Mouse (Mus musculus): ENCODE results near the gene 2410015M20Rik. TPM values are rescaled to one million over a fixed set of nuclear protein-coding genes. Genes with fewer than 3 reads are reported as not detected.

2410015M20Rik gene
- total and polyA plus RNA-seq, 2 experiments: 201 to 214 TPM

GRCm38 (mm10) chr17:56583071-56583470 lies 26.5 kb downstream of the 2410015M20Rik start:
- DNase-seq (ENCODE audit: extremely low read depth, low read depth, low spot score): no peak
- Histone ChIP-seq H3K79me2 (ENCODE audit: control insufficient read depth, insufficient read depth, low read length) (peaks cover 51% of the 10 kb centered on the region), H3K36me3 (ENCODE audit: control insufficient read depth, insufficient read depth, low read length) (peaks cover 26% of the 10 kb centered on the region), H3K4me1 (ENCODE audit: control insufficient read depth, insufficient read depth, low read length) (peaks cover 22% of the 10 kb centered on the region), H3K9ac (ENCODE audit: low read depth, low read length) (peak overlapping the region; percentile 85), H3K27ac (replicated peaks; ENCODE audit: insufficient read depth, low read depth, low read length) (peak overlapping the region; percentile 92), H3K4me3 (ENCODE audit: insufficient read depth, low read depth, low read length) (peak overlapping the region; percentile 78), H3K27me3 (ENCODE audit: control insufficient read depth, insufficient read depth, low read length) (no peaks in the 10 kb centered on the region)
- TF ChIP-seq POLR2A (IDR thresholded peaks at IDR 0.05; ENCODE audit: extremely low read depth, insufficient read depth, low read length) (no peak), CTCF (IDR thresholded peaks at IDR 0.05; ENCODE audit: low read depth, low read length) (no peak)
- 31% methylated on average over 1 of the region's 1 CpGs for WGBS

DNA sequence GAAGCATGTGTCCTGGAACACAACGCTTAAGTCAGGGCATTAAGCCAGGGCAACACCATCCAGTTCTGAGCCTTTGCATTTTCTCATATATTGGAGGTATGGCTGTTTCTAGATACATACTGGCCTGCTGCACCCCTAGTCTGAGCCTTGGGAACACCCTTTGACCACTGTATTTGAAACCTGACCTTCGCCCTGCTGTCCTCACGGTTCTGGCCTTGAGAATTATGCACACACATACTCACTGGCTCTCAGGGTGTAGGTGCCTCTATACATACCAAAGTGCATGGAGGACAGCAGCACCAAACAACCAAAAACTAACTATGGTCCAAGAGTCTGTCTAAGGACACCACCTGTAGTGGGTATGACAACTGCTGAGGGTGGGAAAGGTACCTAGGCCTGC lies 36.6 kb downstream of the 2410015M20Rik start:
- DNase-seq (ENCODE audit: extremely low read depth, low read depth, low spot score): peak; percentile 61
- no peak overlapping the region for H3K4me3 ChIP-seq (ENCODE audit: insufficient read depth, low read depth, low read length)
- H3K9ac ChIP-seq (ENCODE audit: low read depth, low read length): no peak overlapping the region
- no peaks in the 10 kb centered on the region for H3K27me3 ChIP-seq (ENCODE audit: control insufficient read depth, insufficient read depth, low read length)
- H3K27ac ChIP-seq (replicated peaks; ENCODE audit: insufficient read depth, low read depth, low read length): no peak overlapping the region
- peaks cover 57% of the 10 kb centered on the region for H3K36me3 ChIP-seq (ENCODE audit: control insufficient read depth, insufficient read depth, low read length)
- TF ChIP-seq CTCF (IDR thresholded peaks at IDR 0.05; ENCODE audit: low read depth, low read length) (no peak), POLR2A (IDR thresholded peaks at IDR 0.05; ENCODE audit: extremely low read depth, insufficient read depth, low read length) (no peak)
- peaks cover 4% of the 10 kb centered on the region for H3K4me1 ChIP-seq (ENCODE audit: control insufficient read depth, insufficient read depth, low read length)
- H3K79me2 ChIP-seq (ENCODE audit: control insufficient read depth, insufficient read depth, low read length): no peaks in the 10 kb centered on the region
- WGBS: 62% methylated on average over 3 of the region's 3 CpGs

- no peaks in the 10 kb centered on the region for H3K27me3 ChIP-seq (ENCODE audit: control insufficient read depth, insufficient read depth, low read length)
- H3K27ac ChIP-seq (replicated peaks; ENCODE audit: insufficient read depth, low read depth, low read length): no peak overlapping the region
- H3K4me1 ChIP-seq (ENCODE audit: control insufficient read depth, insufficient read depth, low read length): peaks cover 4% of the 10 kb centered on the region
- no peak overlapping the region for H3K9ac ChIP-seq (ENCODE audit: low read depth, low read length)
- H3K79me2 ChIP-seq (ENCODE audit: control insufficient read depth, insufficient read depth, low read length): no peaks in the 10 kb centered on the region
- no peak for TF ChIP-seq CTCF (IDR thresholded peaks at IDR 0.05; ENCODE audit: low read depth, low read length)
- TF ChIP-seq POLR2A (IDR thresholded peaks at IDR 0.05; ENCODE audit: extremely low read depth, insufficient read depth, low read length): no peak
- 11% methylated on average over 1 of the region's 1 CpGs for WGBS
- peaks cover 57% of the 10 kb centered on the region for H3K36me3 ChIP-seq (ENCODE audit: control insufficient read depth, insufficient read depth, low read length)
- H3K4me3 ChIP-seq (ENCODE audit: insufficient read depth, low read depth, low read length): no peak overlapping the region
- peak; percentile 60 for DNase-seq (ENCODE audit: extremely low read depth, low read depth, low spot score)
These were observed 37.4 kb downstream of the 2410015M20Rik start for GRCm38 (mm10) chr17:56572154-56572553.

- Histone ChIP-seq H3K36me3 (ENCODE audit: control insufficient read depth, insufficient read depth, low read length) (peaks cover 63% of the 10 kb centered on the region), H3K4me1 (ENCODE audit: control insufficient read depth, insufficient read depth, low read length) (peaks cover 4% of the 10 kb centered on the region), H3K27me3 (ENCODE audit: control insufficient read depth, insufficient read depth, low read length) (no peaks in the 10 kb centered on the region), H3K79me2 (ENCODE audit: control insufficient read depth, insufficient read depth, low read length) (no peaks in the 10 kb centered on the region), H3K9ac (ENCODE audit: low read depth, low read length) (no peak overlapping the region), H3K27ac (replicated peaks; ENCODE audit: insufficient read depth, low read depth, low read length) (no peak overlapping the region), H3K4me3 (ENCODE audit: insufficient read depth, low read depth, low read length) (no peak overlapping the region)
- TF ChIP-seq POLR2A (IDR thresholded peaks at IDR 0.05; ENCODE audit: extremely low read depth, insufficient read depth, low read length): no peak
- TF ChIP-seq CTCF (IDR thresholded peaks at IDR 0.05; ENCODE audit: low read depth, low read length): no peak
- WGBS: 78% methylated on average over 4 of the region's 4 CpGs
- DNase-seq (ENCODE audit: extremely low read depth, low read depth, low spot score): no peak
These were observed 39.3 kb downstream of the 2410015M20Rik start for GRCm38 (mm10) chr17:56570287-56570686.

GRCm38 (mm10) chr17:56567370-56567769 lies 42.2 kb downstream of the 2410015M20Rik start:
- H3K4me1 ChIP-seq (ENCODE audit: control insufficient read depth, insufficient read depth, low read length): no peaks in the 10 kb centered on the region
- 37% methylated on average over 4 of the region's 4 CpGs for WGBS
- TF ChIP-seq POLR2A (IDR thresholded peaks at IDR 0.05; ENCODE audit: extremely low read depth, insufficient read depth, low read length): no peak

GRCm38 (mm10) chr17:56566918-56567317 lies 42.7 kb downstream of the 2410015M20Rik start:
- no peak overlapping the region for H3K9ac ChIP-seq (ENCODE audit: low read depth, low read length)
- TF ChIP-seq POLR2A (IDR thresholded peaks at IDR 0.05; ENCODE audit: extremely low read depth, insufficient read depth, low read length) (no peak), CTCF (IDR thresholded peaks at IDR 0.05; ENCODE audit: low read depth, low read length) (no peak)
- peaks cover 69% of the 10 kb centered on the region for H3K36me3 ChIP-seq (ENCODE audit: control insufficient read depth, insufficient read depth, low read length)
- H3K27me3 ChIP-seq (ENCODE audit: control insufficient read depth, insufficient read depth, low read length): no peaks in the 10 kb centered on the region
- no peak for DNase-seq (ENCODE audit: extremely low read depth, low read depth, low spot score)
- H3K4me3 ChIP-seq (ENCODE audit: insufficient read depth, low read depth, low read length): no peak overlapping the region
- 93% methylated on average over 5 of the region's 5 CpGs for WGBS
- no peaks in the 10 kb centered on the region for H3K4me1 ChIP-seq (ENCODE audit: control insufficient read depth, insufficient read depth, low read length)
- no peaks in the 10 kb centered on the region for H3K79me2 ChIP-seq (ENCODE audit: control insufficient read depth, insufficient read depth, low read length)
- no peak overlapping the region for H3K27ac ChIP-seq (replicated peaks; ENCODE audit: insufficient read depth, low read depth, low read length)

More at GRCm38 (mm10) chr17:56567370-56567769, 42.2 kb downstream of the 2410015M20Rik start:
- Histone ChIP-seq H3K27ac (replicated peaks; ENCODE audit: insufficient read depth, low read depth, low read length) (no peak overlapping the region), H3K79me2 (ENCODE audit: control insufficient read depth, insufficient read depth, low read length) (no peaks in the 10 kb centered on the region), H3K36me3 (ENCODE audit: control insufficient read depth, insufficient read depth, low read length) (peaks cover 69% of the 10 kb centered on the region), H3K27me3 (ENCODE audit: control insufficient read depth, insufficient read depth, low read length) (no peaks in the 10 kb centered on the region), H3K9ac (ENCODE audit: low read depth, low read length) (no peak overlapping the region), H3K4me3 (ENCODE audit: insufficient read depth, low read depth, low read length) (no peak overlapping the region)
- peak; percentile 60 for DNase-seq (ENCODE audit: extremely low read depth, low read depth, low spot score)
